Mouse (Mus musculus): Measurements from ENCODE around the gene Fzd2.

Fzd2 gene

GRCm38 (mm10) chr11:102619449-102619848 lies 15.3 kb downstream of the Fzd2 start:
- DNase-seq (ENCODE audit: low spot score): no peak

- DNase-seq (ENCODE audit: low spot score): no peak
Measured at GRCm38 (mm10) chr11:102623876-102624789, 19.9 kb downstream of the Fzd2 start.

GRCm38 (mm10) chr11:102624888-102625407 lies 20.8 kb downstream of the Fzd2 start:
- DNase-seq (ENCODE audit: low spot score): no peak

GRCm38 (mm10) chr11:102627171-102627931 lies 23.2 kb downstream of the Fzd2 start:
- DNase-seq (ENCODE audit: low spot score): no peak

- no peak for DNase-seq (ENCODE audit: low spot score)
Measured at GRCm38 (mm10) chr11:102628529-102628928, 24.3 kb downstream of the Fzd2 start.

- no peak for DNase-seq (ENCODE audit: low spot score)
Measured at GRCm38 (mm10) chr11:102629375-102629774, 25.2 kb downstream of the Fzd2 start.

- DNase-seq (ENCODE audit: low spot score): no peak
Measured at GRCm38 (mm10) chr11:102630731-102631130, 26.5 kb downstream of the Fzd2 start.

GRCm38 (mm10) chr11:102631203-102631602 lies 27.0 kb downstream of the Fzd2 start:
- DNase-seq (ENCODE audit: low spot score): no peak

GRCm38 (mm10) chr11:102632725-102633124 lies 28.5 kb downstream of the Fzd2 start:
- no peak for DNase-seq (ENCODE audit: low spot score)

GRCm38 (mm10) chr11:102633379-102633778 lies 29.2 kb downstream of the Fzd2 start:
- no peak for DNase-seq (ENCODE audit: low spot score)

GRCm38 (mm10) chr11:102636887-102637286 lies 32.7 kb downstream of the Fzd2 start:
- no peak for DNase-seq (ENCODE audit: low spot score)

GRCm38 (mm10) chr11:102643891-102644382 lies 39.7 kb downstream of the Fzd2 start:
- DNase-seq (ENCODE audit: low spot score): no peak

- no peak for DNase-seq (ENCODE audit: low spot score)
Measured at GRCm38 (mm10) chr11:102646226-102646625, 42.0 kb downstream of the Fzd2 start.

GRCm38 (mm10) chr11:102647885-102648284 lies 43.7 kb downstream of the Fzd2 start:
- no peak for DNase-seq (ENCODE audit: low spot score)

- DNase-seq (ENCODE audit: low spot score): peak; percentile 19
Measured at GRCm38 (mm10) chr11:102651381-102651780, 47.2 kb downstream of the Fzd2 start.

- no peak for DNase-seq (ENCODE audit: low spot score)
Measured at GRCm38 (mm10) chr11:102652844-102653243, 48.6 kb downstream of the Fzd2 start.

- no peak for DNase-seq (ENCODE audit: low spot score)
Measured at GRCm38 (mm10) chr11:102655888-102656287, 51.7 kb downstream of the Fzd2 start.

GRCm38 (mm10) chr11:102656326-102656926 lies 52.2 kb downstream of the Fzd2 start:
- DNase-seq (ENCODE audit: low spot score): no peak

GRCm38 (mm10) chr11:102656931-102657330 lies 52.7 kb downstream of the Fzd2 start:
- no peak for DNase-seq (ENCODE audit: low spot score)

All from left cerebral cortex, adult 11 months (tissue).